Mouse (Mus musculus): ENCODE data around the gene Gse1. TPM values are rescaled to one million over a fixed set of nuclear protein-coding genes. Genes with fewer than 3 reads are reported as not detected.

Gse1 gene
- polyA plus RNA-seq, 1 experiment from 2014 or later = 25.3 TPM

GRCm38 (mm10) chr8:120279418-120279817, 51.2 kb downstream of the Gse1 start:
- Histone ChIP-seq H3K4me2 (no peak overlapping the region), H3K36me3 (ENCODE audit: control insufficient read depth, insufficient read depth, low read length) (no peaks in the 10 kb centered on the region), H3K4me3 (ENCODE audit: low read depth, low read length) (no peak overlapping the region), H3K9ac (ENCODE audit: low read depth, low read length) (no peak overlapping the region), H3K9me3 (ENCODE audit: control insufficient read depth, low read length) (no peaks in the 10 kb centered on the region), H3K4me1 (replicated peaks; ENCODE audit: control insufficient read depth, insufficient read depth, low read length) (peaks cover 59% of the 10 kb centered on the region), H3K27me3 (replicated peaks; ENCODE audit: control insufficient read depth, insufficient read depth, low read length) (no peaks in the 10 kb centered on the region; the same call in 1 of the 2 replicates), H3K27ac (ENCODE audit: low read depth, low read length) (no peak overlapping the region)
- ATAC-seq (replicated peaks; ENCODE audit: low FRiP score) = no peak
- DNase-seq (ENCODE audit: low spot score) = no peak
- 86% methylated on average over 8 of the region's 8 CpGs for WGBS

- ATAC-seq (replicated peaks; ENCODE audit: low FRiP score) = peak; percentile 55
Observed at GRCm38 (mm10) chr8:120281487-120281886, 53.2 kb downstream of the Gse1 start.

GRCm38 (mm10) chr8:120282465-120282864, 54.2 kb downstream of the Gse1 start:
- DNase-seq (ENCODE audit: low spot score) (no peak), ATAC-seq (replicated peaks; ENCODE audit: low FRiP score) (no peak)
- H3K4me1 ChIP-seq (replicated peaks; ENCODE audit: control insufficient read depth, insufficient read depth, low read length) = peaks cover 46% of the 10 kb centered on the region

More at GRCm38 (mm10) chr8:120281487-120281886, 53.2 kb downstream of the Gse1 start:
- DNase-seq (ENCODE audit: low spot score) = peak; percentile 66
- Histone ChIP-seq H3K27ac (ENCODE audit: low read depth, low read length) (no peak overlapping the region), H3K4me1 (replicated peaks; ENCODE audit: control insufficient read depth, insufficient read depth, low read length) (peaks cover 56% of the 10 kb centered on the region), H3K36me3 (ENCODE audit: control insufficient read depth, insufficient read depth, low read length) (no peaks in the 10 kb centered on the region), H3K9me3 (ENCODE audit: control insufficient read depth, low read length) (no peaks in the 10 kb centered on the region), H3K9ac (ENCODE audit: low read depth, low read length) (no peak overlapping the region), H3K27me3 (replicated peaks; ENCODE audit: control insufficient read depth, insufficient read depth, low read length) (no peaks in the 10 kb centered on the region; the same call in 1 of the 2 replicates), H3K4me3 (ENCODE audit: low read depth, low read length) (no peak overlapping the region), H3K4me2 (no peak overlapping the region)
- 18% methylated on average over 4 of the region's 4 CpGs for whole genome bisulfite sequencing

GRCm38 (mm10) chr8:120284265-120284664, 56.0 kb downstream of the Gse1 start:
- no peak for ATAC-seq (replicated peaks; ENCODE audit: low FRiP score)
- Histone ChIP-seq H3K27me3 (replicated peaks; ENCODE audit: control insufficient read depth, insufficient read depth, low read length) (no peaks in the 10 kb centered on the region), H3K9me3 (ENCODE audit: control insufficient read depth, low read length) (no peaks in the 10 kb centered on the region), H3K36me3 (ENCODE audit: control insufficient read depth, insufficient read depth, low read length) (no peaks in the 10 kb centered on the region), H3K4me3 (ENCODE audit: low read depth, low read length) (no peak overlapping the region), H3K27ac (ENCODE audit: low read depth, low read length) (no peak overlapping the region), H3K4me1 (replicated peaks; ENCODE audit: control insufficient read depth, insufficient read depth, low read length) (peaks cover 48% of the 10 kb centered on the region), H3K9ac (ENCODE audit: low read depth, low read length) (no peak overlapping the region), H3K4me2 (no peak overlapping the region)
- DNase-seq (ENCODE audit: low spot score) = no peak
- WGBS = 58% methylated on average over 9 of the region's 9 CpGs

More at GRCm38 (mm10) chr8:120282465-120282864, 54.2 kb downstream of the Gse1 start:
- Histone ChIP-seq H3K36me3 (ENCODE audit: control insufficient read depth, insufficient read depth, low read length) (no peaks in the 10 kb centered on the region), H3K4me2 (no peak overlapping the region), H3K27ac (ENCODE audit: low read depth, low read length) (peak overlapping the region; percentile 59), H3K9ac (ENCODE audit: low read depth, low read length) (no peak overlapping the region), H3K27me3 (replicated peaks; ENCODE audit: control insufficient read depth, insufficient read depth, low read length) (no peaks in the 10 kb centered on the region; the same call in 1 of the 2 replicates), H3K9me3 (ENCODE audit: control insufficient read depth, low read length) (no peaks in the 10 kb centered on the region), H3K4me3 (ENCODE audit: low read depth, low read length) (no peak overlapping the region)
- 62% methylated on average over 5 of the region's 5 CpGs for WGBS

- Histone ChIP-seq H3K9ac (ENCODE audit: low read depth, low read length) (peak overlapping the region; percentile 37; the same call in 1 of the 2 replicates), H3K36me3 (ENCODE audit: control insufficient read depth, insufficient read depth, low read length) (no peaks in the 10 kb centered on the region), H3K4me3 (ENCODE audit: low read depth, low read length) (no peak overlapping the region), H3K4me2 (no peak overlapping the region; the same call in 1 of the 2 replicates), H3K9me3 (ENCODE audit: control insufficient read depth, low read length) (no peaks in the 10 kb centered on the region), H3K27me3 (replicated peaks; ENCODE audit: control insufficient read depth, insufficient read depth, low read length) (no peaks in the 10 kb centered on the region), H3K27ac (ENCODE audit: low read depth, low read length) (peak overlapping the region; percentile 55), H3K4me1 (replicated peaks; ENCODE audit: control insufficient read depth, insufficient read depth, low read length) (peaks cover 56% of the 10 kb centered on the region)
- WGBS = 26% methylated on average over 3 of the region's 3 CpGs
- DNase-seq (ENCODE audit: low spot score) (no peak), ATAC-seq (replicated peaks; ENCODE audit: low FRiP score) (peak; percentile 33)
Observed at GRCm38 (mm10) chr8:120285033-120285432, 56.8 kb downstream of the Gse1 start.

- no peak overlapping the region for H3K4me2 ChIP-seq
- H3K27me3 ChIP-seq (replicated peaks; ENCODE audit: control insufficient read depth, insufficient read depth, low read length) = no peaks in the 10 kb centered on the region
- H3K27ac ChIP-seq (ENCODE audit: low read depth, low read length) = no peak overlapping the region
- 79% methylated on average over 9 of the region's 9 CpGs for WGBS
- DNase-seq (ENCODE audit: low spot score) = no peak
- H3K4me1 ChIP-seq (replicated peaks; ENCODE audit: control insufficient read depth, insufficient read depth, low read length) = peaks cover 57% of the 10 kb centered on the region
- no peaks in the 10 kb centered on the region for H3K9me3 ChIP-seq (ENCODE audit: control insufficient read depth, low read length)
- no peak overlapping the region for H3K4me3 ChIP-seq (ENCODE audit: low read depth, low read length)
- no peak for ATAC-seq (replicated peaks; ENCODE audit: low FRiP score)
- no peaks in the 10 kb centered on the region for H3K36me3 ChIP-seq (ENCODE audit: control insufficient read depth, insufficient read depth, low read length)
- H3K9ac ChIP-seq (ENCODE audit: low read depth, low read length) = no peak overlapping the region
Observed at GRCm38 (mm10) chr8:120285878-120286277, 57.6 kb downstream of the Gse1 start.

GRCm38 (mm10) chr8:120288122-120288908, 60.1 kb downstream of the Gse1 start:
- Histone ChIP-seq H3K36me3 (ENCODE audit: control insufficient read depth, insufficient read depth, low read length) (no peaks in the 10 kb centered on the region), H3K27me3 (replicated peaks; ENCODE audit: control insufficient read depth, insufficient read depth, low read length) (no peaks in the 10 kb centered on the region), H3K4me3 (ENCODE audit: low read depth, low read length) (peak overlapping the region; percentile 7; the same call in 1 of the 2 replicates), H3K4me1 (replicated peaks; ENCODE audit: control insufficient read depth, insufficient read depth, low read length) (peaks cover 71% of the 10 kb centered on the region), H3K9me3 (ENCODE audit: control insufficient read depth, low read length) (no peaks in the 10 kb centered on the region), H3K4me2 (peak overlapping the region; percentile 34), H3K27ac (ENCODE audit: low read depth, low read length) (peak overlapping the region; percentile 40), H3K9ac (ENCODE audit: low read depth, low read length) (peak overlapping the region; percentile 26; the same call in 1 of the 2 replicates)
- DNase-seq (ENCODE audit: low spot score) (peak; percentile 78), ATAC-seq (replicated peaks; ENCODE audit: low FRiP score) (peak; percentile 72)
- 36% methylated on average over 21 of the region's 21 CpGs for WGBS

GRCm38 (mm10) chr8:120289191-120289590, 60.9 kb downstream of the Gse1 start:
- peaks cover 72% of the 10 kb centered on the region for H3K4me1 ChIP-seq (replicated peaks; ENCODE audit: control insufficient read depth, insufficient read depth, low read length)
- H3K36me3 ChIP-seq (ENCODE audit: control insufficient read depth, insufficient read depth, low read length) = no peaks in the 10 kb centered on the region
- H3K9me3 ChIP-seq (ENCODE audit: control insufficient read depth, low read length) = no peaks in the 10 kb centered on the region
- no peak overlapping the region for H3K4me3 ChIP-seq (ENCODE audit: low read depth, low read length)
- H3K27ac ChIP-seq (ENCODE audit: low read depth, low read length) = peak overlapping the region; percentile 40
- H3K4me2 ChIP-seq = peak overlapping the region; percentile 31
- no peak for ATAC-seq (replicated peaks; ENCODE audit: low FRiP score)
- WGBS = 77% methylated on average over 7 of the region's 7 CpGs
- no peak for DNase-seq (ENCODE audit: low spot score)
- no peaks in the 10 kb centered on the region for H3K27me3 ChIP-seq (replicated peaks; ENCODE audit: control insufficient read depth, insufficient read depth, low read length)
- H3K9ac ChIP-seq (ENCODE audit: low read depth, low read length) = no peak overlapping the region

Data from liver, embryonic 11.5 days (tissue).